Mouse (Mus musculus): ENCODE data around the gene Lonp1. TPM values are rescaled to one million over a fixed set of nuclear protein-coding genes. Genes with fewer than 3 reads are reported as not detected.

Gene Lonp1
- polyA plus RNA-seq (2014; fragmentation: Nextera tagmentation; extraction: Ambion mirVana): 55.1 and 63.1 TPM in 2 replicates

GRCm38 (mm10) chr17:56626754-56627470, at the start of gene Lonp1:
TSS of gene Lonp1 (minus strand) at chr17:56626887.
- Histone ChIP-seq H3K36me3 (ENCODE audit: insufficient read depth) (peaks cover 23% of the 10 kb centered on the region), H3K27me3 (ENCODE audit: insufficient read depth, low read length) (no peaks in the 10 kb centered on the region), H3K4me2 (peak within 1 kb of the TSS; percentile 91), H3K9me3 (ENCODE audit: low read depth, low read length) (no peaks in the 10 kb centered on the region), H3K4me3 (ENCODE audit: low read depth, low read length) (peak within 1 kb of the TSS; percentile 96), H3K9ac (peak within 1 kb of the TSS; percentile 87), H3K27ac (ENCODE audit: low read depth) (peak within 1 kb of the TSS; percentile 65), H3K4me1 (ENCODE audit: insufficient read depth) (0 out of 2 replicates have a peak, but pooled peaks cover 5% of the 10 kb centered on the region)
- DNase-seq (peak; percentile 100), ATAC-seq (ENCODE audit: insufficient read depth) (peak; percentile 90)
- under 1% methylated on average over 51 of the region's 51 CpGs for WGBS
- 0 out of 2 replicates have a peak, but pooled peaks have one; percentile 4 for TF ChIP-seq CTCF (IDR thresholded peaks at IDR 0.05; ENCODE audit: low read depth)

- H3K27me3 ChIP-seq (ENCODE audit: insufficient read depth, low read length): no peaks in the 10 kb centered on the region
- peak overlapping the region; percentile 95 for H3K4me3 ChIP-seq (ENCODE audit: low read depth, low read length)
- peaks cover 30% of the 10 kb centered on the region for H3K36me3 ChIP-seq (ENCODE audit: insufficient read depth)
- 1% methylated on average over 31 of the region's 37 CpGs for WGBS
- peak overlapping the region; percentile 87 for H3K27ac ChIP-seq (ENCODE audit: low read depth)
- H3K9me3 ChIP-seq (ENCODE audit: low read depth, low read length): no peaks in the 10 kb centered on the region
- no peak for DNase-seq
- no peak for TF ChIP-seq CTCF (IDR thresholded peaks at IDR 0.05; ENCODE audit: low read depth)
- H3K4me1 ChIP-seq (ENCODE audit: insufficient read depth): no peaks in the 10 kb centered on the region
- H3K9ac ChIP-seq: peak overlapping the region; percentile 96
- peak; percentile 18 for ATAC-seq (ENCODE audit: insufficient read depth)
- peak overlapping the region; percentile 80 for H3K4me2 ChIP-seq
These were observed 47.1 kb upstream of the Lonp1 start for GRCm38 (mm10) chr17:56673647-56674416.

GRCm38 (mm10) chr17:56672941-56673646, 46.4 kb upstream of the Lonp1 start, which contains the start of gene Ranbp3:
TSS of gene Ranbp3 (plus strand) at chr17:56673294.
- WGBS: under 1% methylated on average over 65 of the region's 66 CpGs
- TF ChIP-seq CTCF (IDR thresholded peaks at IDR 0.05; ENCODE audit: low read depth): no peak
- no peaks in the 10 kb centered on the region for H3K27me3 ChIP-seq (ENCODE audit: insufficient read depth, low read length)

GRCm38 (mm10) chr17:56669766-56670165, 43.1 kb upstream of the Lonp1 start:
- Histone ChIP-seq H3K4me1 (ENCODE audit: insufficient read depth) (0 out of 2 replicates have a peak, but pooled peaks cover 4% of the 10 kb centered on the region), H3K36me3 (ENCODE audit: insufficient read depth) (no peaks in the 10 kb centered on the region), H3K27ac (ENCODE audit: low read depth) (no peak overlapping the region), H3K4me3 (ENCODE audit: low read depth, low read length) (no peak overlapping the region), H3K9ac (no peak overlapping the region), H3K9me3 (ENCODE audit: low read depth, low read length) (no peaks in the 10 kb centered on the region), H3K4me2 (no peak overlapping the region), H3K27me3 (ENCODE audit: insufficient read depth, low read length) (no peaks in the 10 kb centered on the region)
- DNase-seq (no peak), ATAC-seq (ENCODE audit: insufficient read depth) (no peak)
- 83% methylated on average over 8 of the region's 8 CpGs for WGBS
- TF ChIP-seq CTCF (IDR thresholded peaks at IDR 0.05; ENCODE audit: low read depth): no peak

More at GRCm38 (mm10) chr17:56672941-56673646, 46.4 kb upstream of the Lonp1 start, which contains the start of gene Ranbp3:
- Histone ChIP-seq H3K4me2 (peak within 1 kb of the TSS; percentile 80), H3K9ac (peak within 1 kb of the TSS; percentile 96), H3K9me3 (ENCODE audit: low read depth, low read length) (no peaks in the 10 kb centered on the region), H3K4me1 (ENCODE audit: insufficient read depth) (0 out of 2 replicates have a peak, but pooled peaks cover 4% of the 10 kb centered on the region), H3K27ac (ENCODE audit: low read depth) (peak within 1 kb of the TSS; percentile 91), H3K4me3 (ENCODE audit: low read depth, low read length) (peak within 1 kb of the TSS; percentile 95), H3K36me3 (ENCODE audit: insufficient read depth) (peaks cover 26% of the 10 kb centered on the region)
- DNase-seq: peak; percentile 100
- ATAC-seq (ENCODE audit: insufficient read depth): peak; percentile 90

GRCm38 (mm10) chr17:56668384-56669144, 41.9 kb upstream of the Lonp1 start:
- Histone ChIP-seq H3K9ac (peak overlapping the region; percentile 48), H3K4me1 (ENCODE audit: insufficient read depth) (0 out of 2 replicates have a peak, but pooled peaks cover 4% of the 10 kb centered on the region), H3K4me3 (ENCODE audit: low read depth, low read length) (peak overlapping the region; percentile 34), H3K27me3 (ENCODE audit: insufficient read depth, low read length) (no peaks in the 10 kb centered on the region), H3K27ac (ENCODE audit: low read depth) (no peak overlapping the region), H3K9me3 (ENCODE audit: low read depth, low read length) (no peaks in the 10 kb centered on the region), H3K36me3 (ENCODE audit: insufficient read depth) (no peaks in the 10 kb centered on the region), H3K4me2 (peak overlapping the region; percentile 69)
- peak; percentile 96 for TF ChIP-seq CTCF (IDR thresholded peaks at IDR 0.05; ENCODE audit: low read depth)
- 4% methylated on average over 31 of the region's 31 CpGs for WGBS
- DNase-seq: peak; percentile 94
- no peak for ATAC-seq (ENCODE audit: insufficient read depth)

- TF ChIP-seq CTCF (IDR thresholded peaks at IDR 0.05; ENCODE audit: low read depth): no peak
- Histone ChIP-seq H3K27ac (ENCODE audit: low read depth) (no peak overlapping the region), H3K27me3 (ENCODE audit: insufficient read depth, low read length) (no peaks in the 10 kb centered on the region), H3K9ac (no peak overlapping the region), H3K4me2 (no peak overlapping the region), H3K4me1 (ENCODE audit: insufficient read depth) (0 out of 2 replicates have a peak, but pooled peaks cover 4% of the 10 kb centered on the region), H3K9me3 (ENCODE audit: low read depth, low read length) (no peaks in the 10 kb centered on the region), H3K4me3 (ENCODE audit: low read depth, low read length) (no peak overlapping the region), H3K36me3 (ENCODE audit: insufficient read depth) (no peaks in the 10 kb centered on the region)
- 65% methylated on average over 3 of the region's 3 CpGs for WGBS
- DNase-seq (no peak), ATAC-seq (ENCODE audit: insufficient read depth) (no peak)
These were observed 40.9 kb upstream of the Lonp1 start for GRCm38 (mm10) chr17:56667591-56667990.

Data from lung, embryonic 14.5 days (tissue).